19 mouse cellular contexts compared by ENCODE assay signal in the genomic region with DNA sequence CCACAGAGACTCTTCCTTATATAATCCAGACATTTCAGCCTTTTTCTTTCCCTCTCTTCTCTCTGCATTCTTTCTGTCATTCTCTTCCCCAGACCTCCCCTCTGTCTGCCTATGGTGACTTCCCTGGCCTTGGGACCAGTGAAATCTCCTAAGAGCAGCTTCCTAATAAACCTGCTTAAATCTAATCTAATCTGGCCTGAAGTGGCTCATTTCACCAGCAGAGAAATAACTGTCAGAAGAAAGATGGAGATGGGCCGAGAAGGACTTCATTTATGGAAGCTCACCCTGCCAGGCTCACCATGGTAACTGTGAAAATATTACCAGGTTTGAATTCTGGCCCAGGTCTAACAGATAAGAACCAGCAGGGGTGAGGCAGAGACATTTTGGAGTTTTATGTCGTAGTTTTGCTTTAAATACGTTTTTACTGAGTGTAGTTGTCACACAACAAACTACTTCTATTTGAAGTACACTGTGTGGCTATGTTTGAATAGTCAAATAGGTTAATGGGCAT. TPM values are rescaled to one million over a fixed set of nuclear protein-coding genes. Genes with fewer than 3 reads are reported as not detected.
DNase-seq lines count a peak whose midpoint lies in the region; ATAC-seq and TF ChIP-seq lines count a peak whose summit lies in the region.
"Had no signal": no experiment of that assay in that cellular context is flagged by ENCODE, and none has a peak within 500 bp of the region (broad histone marks: within the 10 kb centered on the region; RNA-seq: fewer than 3 reads in every experiment).

No protein-coding gene starts in this region.

- H3K9ac ChIP-seq in heart, embryonic 16.5 days (ENCODE audit: low read length): no peak overlapping the region
- H3K9ac ChIP-seq in intestine, embryonic 15.5 days: no peak overlapping the region
- H3K9ac ChIP-seq: heart, embryonic 15.5 days; neural tube, embryonic 15.5 days had no signal

- H3K4me2 ChIP-seq in heart, embryonic 16.5 days (ENCODE audit: low read depth, low read length): no peak overlapping the region
- no peak overlapping the region for H3K4me2 ChIP-seq in intestine, embryonic 15.5 days (replicated peaks)
- H3K4me2 ChIP-seq: heart, embryonic 15.5 days; neural tube, embryonic 15.5 days had no signal

- ATAC-seq in heart, embryonic 16.5 days (replicated peaks; ENCODE audit: extremely low read depth, insufficient read depth, low FRiP score): no peak
- ATAC-seq in intestine, embryonic 15.5 days: no peak
- ATAC-seq: hindbrain, embryonic 16.5 days had no signal

- 37% methylated on average over 3 of the region's 3 CpGs for WGBS in heart, embryonic 16.5 days
- WGBS in spleen, adult 2 months: 66% methylated on average over 3 of the region's 3 CpGs
- 59% methylated on average over 3 of the region's 3 CpGs for WGBS in intestine, embryonic 15.5 days

- no peaks in the 10 kb centered on the region for H3K27me3 ChIP-seq in heart, embryonic 16.5 days (ENCODE audit: control insufficient read depth, insufficient read depth, low read length)
- no peaks in the 10 kb centered on the region for H3K27me3 ChIP-seq in spleen, adult 2 months (ENCODE audit: control insufficient read depth, insufficient read depth, low read length)
- no peaks in the 10 kb centered on the region for H3K27me3 ChIP-seq in intestine, embryonic 15.5 days (replicated peaks)
- H3K27me3 ChIP-seq: heart, embryonic 15.5 days; neural tube, embryonic 15.5 days had no signal

- H3K27ac ChIP-seq in heart, embryonic 16.5 days (ENCODE audit: low read length): peak overlapping the region; percentile 43; the same call in 1 of the 2 replicates
- H3K27ac ChIP-seq in spleen, adult 2 months (ENCODE audit: insufficient read depth, low read length): peak overlapping the region; percentile 94
- no peak overlapping the region for H3K27ac ChIP-seq in intestine, embryonic 15.5 days
- H3K27ac ChIP-seq: forebrain, embryonic 10.5 days; heart, embryonic 15.5 days; neural tube, embryonic 15.5 days had no signal

- peaks cover 15% of the 10 kb centered on the region; the same call in 1 of the 2 replicates for H3K4me1 ChIP-seq in heart, embryonic 16.5 days (ENCODE audit: control insufficient read depth, insufficient read depth, low read length)
- H3K4me1 ChIP-seq in spleen, adult 2 months (ENCODE audit: control insufficient read depth, insufficient read depth, insufficient read length): peaks cover 17% of the 10 kb centered on the region; the same call in 1 of the 2 replicates
- H3K4me1 ChIP-seq in intestine, embryonic 15.5 days (replicated peaks): peaks cover 7% of the 10 kb centered on the region

- no peak for DNase-seq in heart, adult 9 months (ENCODE audit: low spot score in 2 of 2)
- no peak for DNase-seq in spleen, adult 2 months (ENCODE audit: low read depth in 1 of 2, low spot score in 2 of 2)
- DNase-seq in spleen, postnatal 36 days (ENCODE audit: low spot score in 2 of 2): no peak
- DNase-seq in MN1 (ENCODE audit: low spot score): peak; percentile 25
- peak; percentile 70 for DNase-seq in naive thymus-derived CD4-positive, alpha-beta T cell, adult 2 months (ENCODE audit: low read depth)
- DNase-seq in embryo, embryonic 10 days (ENCODE audit: low spot score): no peak
- DNase-seq: adrenal gland, postnatal 25 days; cerebellum, adult 18-20 months; cerebellum, postnatal 25 days; kidney, adult 11 months; midbrain, embryonic 14.5 days; right cerebral cortex, postnatal 14 days had no signal

- no peaks in the 10 kb centered on the region for H3K36me3 ChIP-seq in heart, embryonic 16.5 days (ENCODE audit: control insufficient read depth, insufficient read depth)
- no peaks in the 10 kb centered on the region for H3K36me3 ChIP-seq in spleen, adult 2 months (ENCODE audit: control insufficient read depth, insufficient read depth, low read length)
- H3K36me3 ChIP-seq in intestine, embryonic 15.5 days: no peaks in the 10 kb centered on the region
- H3K36me3 ChIP-seq: forebrain, embryonic 10.5 days; heart, embryonic 15.5 days; neural tube, embryonic 15.5 days had no signal

- TF ChIP-seq POLR2A in spleen, adult 2 months (IDR thresholded peaks at IDR 0.05; ENCODE audit: low read depth, low read length): no peak

- no peaks in the 10 kb centered on the region for H3K9me3 ChIP-seq in heart, embryonic 16.5 days (replicated peaks; ENCODE audit: control insufficient read depth, low read length)
- no peaks in the 10 kb centered on the region for H3K9me3 ChIP-seq in intestine, embryonic 15.5 days
- H3K9me3 ChIP-seq: heart, embryonic 15.5 days; neural tube, embryonic 15.5 days had no signal

- TF ChIP-seq CTCF in spleen, adult 2 months (IDR thresholded peaks at IDR 0.05; ENCODE audit: extremely low read depth, insufficient read depth, insufficient read length, insufficient replicate concordance): no peak

- H3K4me3 ChIP-seq in heart, embryonic 16.5 days (ENCODE audit: low read length): no peak overlapping the region
- H3K4me3 ChIP-seq in spleen, adult 2 months (ENCODE audit: extremely low read depth, insufficient read depth, insufficient read length): 0 out of 2 replicates have a peak overlapping the region, but pooled peaks have one; percentile 20
- H3K4me3 ChIP-seq in intestine, embryonic 15.5 days (replicated peaks): no peak overlapping the region
- H3K4me3 ChIP-seq: forebrain, embryonic 10.5 days; heart, embryonic 15.5 days; myocyte; neural tube, embryonic 15.5 days had no signal

RNA-seq across cellular contexts. Expression of gene Hexb, which starts 10.4 kb away (rescaled TPM):
- polyA plus RNA-seq in heart, embryonic 16.5 days (2015; fragmentation: Nextera tagmentation; extraction: Ambion mirVana): 37.0 and 46.5 TPM in 2 replicates
- 97.1 and 134 TPM in 2 replicates for polyA plus RNA-seq in spleen, adult 2 months (2012; rRNA removed)
- 93.1 and 94.7 TPM in 2 replicates for polyA plus RNA-seq in intestine, embryonic 15.5 days (2015; fragmentation: Nextera tagmentation; extraction: Ambion mirVana)

RNA-seq across cellular contexts. Expression of gene Enc1, which starts 32.4 kb away (rescaled TPM):
- polyA plus RNA-seq in heart, embryonic 16.5 days (2015; fragmentation: Nextera tagmentation; extraction: Ambion mirVana): 4.7 and 4.9 TPM in 2 replicates
- 4.4 and 5.1 TPM in 2 replicates for polyA plus RNA-seq in spleen, adult 2 months (2012; rRNA removed)
- polyA plus RNA-seq in intestine, embryonic 15.5 days (2015; fragmentation: Nextera tagmentation; extraction: Ambion mirVana): 6.0 and 6.1 TPM in 2 replicates

Comparison
In these comparisons a context has a peak if more than half of its experiments do, and no peak if none do; other contexts are left out.
1. DNase-seq: peak in MN1 (single experiment) and naive thymus-derived CD4-positive, alpha-beta T cell, adult 2 months (single experiment); none in heart, adult 9 months (0 of 2), spleen, adult 2 months (0 of 2), spleen, postnatal 36 days (0 of 2) and embryo, embryonic 10 days (single experiment).